Mouse (Mus musculus) thymus, postnatal 0 days (tissue): ENCODE data around the gene Lacc1. TPM values are rescaled to one million over a fixed set of nuclear protein-coding genes. Genes with fewer than 3 reads are reported as not detected.
"Not testable (repeated sequence)": the region's sequence is repeated elsewhere in the genome, so short reads cannot be mapped to it uniquely, and the experiment has no call there.

Experiments
- DNase-seq: peaks from one replicate; pipeline ENCODE4 v3.0.0-alpha.2; 2015; ENCODE audit warnings: low spot score
- polyA plus RNA-seq: library from polyadenylated mRNA; unstranded; fragments of >200 nt; fragmentation: Nextera tagmentation; extraction: Ambion mirVana; gene quantifications from 2 replicates; pipeline ENCODE4 v1.2.1, GENCODE M21; 2015

Gene Lacc1
- polyA plus RNA-seq: 16.2 and 17.1 TPM in 2 replicates

GRCm38 (mm10) chr14:77036226-77037046 lies at the start of gene Lacc1, which contains the start of gene Ccdc122:
Gene Lacc1, minus strand, starts transcription at chr14:77036904.
Gene Ccdc122, plus strand, starts transcription at chr14:77036772.
- peak; percentile 80 for DNase-seq

GRCm38 (mm10) chr14:77081248-77081647 lies 44.5 kb upstream of the Lacc1 start:
- no peak for DNase-seq

- no peak for DNase-seq
Observed at GRCm38 (mm10) chr14:77069361-77069760, 32.7 kb upstream of the Lacc1 start.

- DNase-seq: no peak
Observed at GRCm38 (mm10) chr14:77053288-77053687, 16.6 kb upstream of the Lacc1 start.

- no peak for DNase-seq
Observed at GRCm38 (mm10) chr14:77037832-77038425, 1.2 kb upstream of the Lacc1 start.

- DNase-seq: no peak
Observed at GRCm38 (mm10) chr14:77037330-77037729, 626 bp upstream of the Lacc1 start.

- DNase-seq: no peak
Observed at GRCm38 (mm10) chr14:77034970-77035369, 1.7 kb downstream of the Lacc1 start.

- DNase-seq: no peak
Observed at GRCm38 (mm10) chr14:77034175-77034915, 2.4 kb downstream of the Lacc1 start.

GRCm38 (mm10) chr14:77033391-77033790 lies 3.3 kb downstream of the Lacc1 start:
- no peak for DNase-seq

- no peak for DNase-seq
Observed at GRCm38 (mm10) chr14:77032433-77032832, 4.3 kb downstream of the Lacc1 start.

GRCm38 (mm10) chr14:77030808-77031207 lies 5.9 kb downstream of the Lacc1 start:
- DNase-seq: no peak

- DNase-seq: no peak
Observed at GRCm38 (mm10) chr14:77029319-77030054, 7.2 kb downstream of the Lacc1 start.

- no peak for DNase-seq
Observed at GRCm38 (mm10) chr14:77024499-77024898, 12.2 kb downstream of the Lacc1 start.

- DNase-seq: no peak
Observed at GRCm38 (mm10) chr14:77017211-77017610, 19.5 kb downstream of the Lacc1 start.

- not testable (repeated sequence) for DNase-seq
Observed at GRCm38 (mm10) chr14:77016783-77017182, 19.9 kb downstream of the Lacc1 start.

- peak; percentile 66 for DNase-seq
Observed at GRCm38 (mm10) chr14:77011804-77012203, 24.9 kb downstream of the Lacc1 start.

GRCm38 (mm10) chr14:77008238-77008637 lies 28.5 kb downstream of the Lacc1 start:
- peak; percentile 66 for DNase-seq

GRCm38 (mm10) chr14:77005566-77005965 lies 31.1 kb downstream of the Lacc1 start:
- DNase-seq: no peak

GRCm38 (mm10) chr14:77004740-77005139 lies 32.0 kb downstream of the Lacc1 start:
- DNase-seq: no peak

GRCm38 (mm10) chr14:76990351-76990750 lies 46.4 kb downstream of the Lacc1 start:
- not testable (repeated sequence) for DNase-seq

- DNase-seq: no peak
Observed at GRCm38 (mm10) chr14:76981781-76982180, 54.9 kb downstream of the Lacc1 start.
